Mouse (Mus musculus) kidney, adult 2 months (tissue): ENCODE results near the gene Aplnr.

Source experiments
- CTCF ChIP-seq: fragments of 200-500 bp; conservative IDR thresholded peaks from 2 replicates; pipeline ENCODE4 v1.5.1; 2011; ENCODE audit warnings: low read depth, mild to moderate bottlenecking, control low read depth, low read length, moderate library complexity, mixed read lengths; ENCODE audit not compliant: insufficient read depth, insufficient read length
- POLR2A ChIP-seq: fragments of 200-500 bp; IDR thresholded peaks from one replicate; pipeline ENCODE4 v1.6.1; 2011; ENCODE audit warnings: low read depth, low read length, control low read depth

DNA sequence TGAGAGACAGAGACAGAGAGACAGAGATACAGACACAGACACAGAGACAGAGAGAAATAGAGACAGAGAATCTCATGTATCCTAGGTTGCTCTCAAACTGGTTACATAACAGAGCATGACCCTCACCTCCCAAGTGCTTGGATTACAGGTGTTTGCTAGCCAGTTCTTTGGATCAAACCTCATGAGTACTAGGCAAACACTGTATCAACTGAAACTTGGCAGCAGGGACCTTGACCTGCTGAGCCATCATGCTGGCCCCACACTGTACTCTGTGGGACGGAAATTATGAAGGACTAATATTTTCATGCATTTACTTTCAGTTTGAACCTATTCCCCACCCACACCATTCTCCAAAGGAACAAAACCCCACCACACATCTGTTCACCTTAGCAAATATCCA, 42.6 kb upstream of the Aplnr start:
- TF ChIP-seq CTCF (no peak), POLR2A (no peak)
